Mouse (Mus musculus): ENCODE measurements around the gene Gm28308. TPM values are rescaled to one million over a fixed set of nuclear protein-coding genes. Genes with fewer than 3 reads are reported as not detected.

The Gm28308 gene
- polyA plus RNA-seq, 1 experiment from 2014 or later = not detected

DNA sequence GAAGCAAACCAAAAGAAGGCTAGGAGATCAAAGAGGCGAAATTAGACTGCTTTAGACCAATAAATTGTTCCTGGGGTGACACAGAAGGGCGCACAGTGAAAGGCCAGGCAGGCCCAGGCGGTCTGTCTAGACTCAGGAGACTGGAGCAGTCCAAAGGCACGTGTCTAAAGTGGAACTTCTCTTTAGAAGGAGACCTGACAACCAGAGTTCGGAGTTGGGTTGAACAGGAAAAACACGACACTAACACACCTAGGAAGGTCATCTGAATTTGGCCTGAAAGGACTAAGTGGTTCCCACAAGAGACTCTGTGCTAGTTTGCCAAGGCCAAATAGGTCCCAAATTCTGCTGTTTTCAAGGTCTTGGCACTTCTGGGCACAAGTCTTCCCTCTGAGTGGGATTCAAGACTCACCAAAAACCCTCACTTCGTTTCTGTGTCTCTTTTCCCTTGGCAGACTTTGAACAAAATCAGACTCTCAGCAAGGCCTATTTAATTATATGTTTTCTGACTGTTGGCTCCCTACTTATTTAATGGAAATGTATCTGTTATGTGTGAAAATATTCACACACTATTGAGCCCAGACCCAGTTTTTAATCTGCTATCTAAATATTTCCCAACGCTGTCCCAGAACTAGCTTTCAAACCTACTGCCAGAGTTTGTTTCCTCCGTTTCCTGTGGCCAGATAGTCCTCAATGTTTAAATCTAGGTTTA lies 6.2 kb upstream of the Gm28308 start:
- H3K36me3 ChIP-seq (replicated peaks) = no peaks in the 10 kb centered on the region
- no peak overlapping the region for H3K4me3 ChIP-seq
- no peak overlapping the region for H3K9ac ChIP-seq
- WGBS = 20% methylated on average over 9 of the region's 9 CpGs
- H3K27me3 ChIP-seq (replicated peaks) = peaks cover 98% of the 10 kb centered on the region
- no peaks in the 10 kb centered on the region for H3K9me3 ChIP-seq
- H3K27ac ChIP-seq = no peak overlapping the region
- peaks cover 17% of the 10 kb centered on the region for H3K4me1 ChIP-seq
- ATAC-seq (replicated peaks) = no peak
- H3K4me2 ChIP-seq = no peak overlapping the region

DNA sequence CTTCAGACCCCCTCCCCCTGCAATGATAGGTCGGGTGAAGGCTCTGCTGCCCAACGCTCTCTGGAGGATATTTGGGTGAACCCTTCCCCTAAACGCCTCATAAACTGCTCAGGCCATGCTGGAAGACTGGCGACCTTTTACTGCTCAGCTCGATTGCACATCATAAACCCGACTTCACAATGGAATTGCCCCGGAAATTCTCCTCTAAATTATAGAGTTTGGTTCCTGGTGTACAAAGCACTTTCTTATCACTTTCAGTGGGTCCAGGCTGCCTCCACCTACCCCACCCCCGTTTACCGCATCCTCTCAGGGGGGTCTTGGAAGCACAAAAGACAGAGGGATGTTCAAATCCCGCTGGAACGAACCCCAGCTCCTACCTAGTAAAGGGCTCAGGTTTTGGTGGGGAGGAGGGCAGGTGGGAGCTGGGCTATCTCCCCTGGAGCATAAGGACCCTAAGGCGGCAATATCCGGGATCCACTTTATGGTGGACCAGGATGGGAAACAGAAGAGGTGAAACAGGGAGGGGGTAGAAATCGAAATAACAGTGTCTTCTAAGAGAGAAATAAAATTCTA lies 5.6 kb upstream of the Gm28308 start:
- H3K4me3 ChIP-seq = no peak overlapping the region
- H3K27me3 ChIP-seq (replicated peaks) = peaks cover 98% of the 10 kb centered on the region
- no peak overlapping the region for H3K9ac ChIP-seq
- no peaks in the 10 kb centered on the region for H3K9me3 ChIP-seq
- ATAC-seq (replicated peaks) = no peak
- H3K4me1 ChIP-seq = peaks cover 17% of the 10 kb centered on the region
- no peak overlapping the region for H3K27ac ChIP-seq
- whole genome bisulfite sequencing = 7% methylated on average over 14 of the region's 14 CpGs
- H3K4me2 ChIP-seq = no peak overlapping the region
- H3K36me3 ChIP-seq (replicated peaks) = no peaks in the 10 kb centered on the region

DNA sequence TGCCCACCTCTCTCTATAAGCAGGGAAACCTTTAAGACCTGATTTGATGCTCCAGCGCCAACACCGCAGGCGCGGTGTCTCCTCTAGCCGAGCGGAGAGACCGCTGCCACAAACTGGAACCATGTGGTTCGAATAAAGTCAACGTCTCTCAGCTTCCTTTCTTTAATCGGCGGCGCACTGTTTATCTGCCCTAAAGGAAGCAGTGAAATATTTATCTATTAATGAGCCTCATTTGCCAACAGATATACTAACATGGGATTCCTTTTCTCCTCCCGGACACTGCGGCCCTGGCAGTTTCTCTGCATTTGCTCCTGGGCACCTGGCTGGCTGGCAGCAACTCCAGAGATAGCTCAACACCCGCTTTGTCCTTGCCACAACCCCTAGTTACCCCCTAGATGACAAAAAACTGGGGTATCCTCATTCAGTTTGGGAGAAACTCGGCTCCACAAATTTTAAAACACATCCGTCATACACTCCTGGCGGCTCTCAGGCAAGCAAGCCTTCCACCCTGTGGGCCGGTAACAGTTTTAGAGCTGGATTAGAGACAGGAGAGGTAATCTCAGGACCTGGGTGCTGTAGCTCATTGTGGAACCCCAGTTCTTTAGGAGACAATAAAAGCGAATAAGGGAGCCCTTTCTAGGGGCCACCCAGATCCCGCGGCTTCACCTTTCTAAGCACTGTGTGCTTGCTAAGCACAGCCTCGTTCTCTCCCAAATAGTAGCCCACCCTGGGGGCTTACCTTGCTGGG lies 4.9 kb upstream of the Gm28308 start:
- no peak overlapping the region for H3K9ac ChIP-seq
- H3K9me3 ChIP-seq = no peaks in the 10 kb centered on the region
- no peak overlapping the region for H3K27ac ChIP-seq
- no peak overlapping the region for H3K4me3 ChIP-seq
- H3K4me1 ChIP-seq = peaks cover 17% of the 10 kb centered on the region
- H3K4me2 ChIP-seq = no peak overlapping the region
- peaks cover 98% of the 10 kb centered on the region for H3K27me3 ChIP-seq (replicated peaks)
- WGBS = 5% methylated on average over 23 of the region's 23 CpGs
- no peaks in the 10 kb centered on the region for H3K36me3 ChIP-seq (replicated peaks)
- no peak for ATAC-seq (replicated peaks)

DNA sequence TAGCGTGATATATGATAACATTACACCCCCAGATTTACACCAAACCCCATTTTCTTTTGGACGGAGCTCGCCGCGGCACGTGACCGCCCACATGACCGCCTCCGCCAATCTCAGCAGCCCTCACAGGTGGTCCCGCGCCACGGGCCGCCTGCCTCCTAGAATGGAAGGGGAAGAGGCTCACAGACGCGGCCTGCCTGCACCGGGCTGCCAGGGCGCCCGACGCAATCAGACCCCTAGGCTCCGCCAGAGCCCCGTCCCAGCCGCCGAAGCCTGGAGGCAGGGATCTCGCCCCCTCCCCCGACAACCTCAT lies 4.3 kb upstream of the Gm28308 start:
- Histone ChIP-seq H3K9ac (no peak overlapping the region), H3K36me3 (replicated peaks) (no peaks in the 10 kb centered on the region), H3K4me2 (peak overlapping the region; percentile 3; the same call in 1 of the 2 replicates), H3K27ac (no peak overlapping the region), H3K9me3 (no peaks in the 10 kb centered on the region), H3K4me1 (peaks cover 17% of the 10 kb centered on the region), H3K27me3 (replicated peaks) (peaks cover 98% of the 10 kb centered on the region), H3K4me3 (0 out of 2 replicates have a peak overlapping the region, but pooled peaks have one; percentile 1)
- ATAC-seq (replicated peaks) = no peak
- under 1% methylated on average over 25 of the region's 25 CpGs for WGBS

DNA sequence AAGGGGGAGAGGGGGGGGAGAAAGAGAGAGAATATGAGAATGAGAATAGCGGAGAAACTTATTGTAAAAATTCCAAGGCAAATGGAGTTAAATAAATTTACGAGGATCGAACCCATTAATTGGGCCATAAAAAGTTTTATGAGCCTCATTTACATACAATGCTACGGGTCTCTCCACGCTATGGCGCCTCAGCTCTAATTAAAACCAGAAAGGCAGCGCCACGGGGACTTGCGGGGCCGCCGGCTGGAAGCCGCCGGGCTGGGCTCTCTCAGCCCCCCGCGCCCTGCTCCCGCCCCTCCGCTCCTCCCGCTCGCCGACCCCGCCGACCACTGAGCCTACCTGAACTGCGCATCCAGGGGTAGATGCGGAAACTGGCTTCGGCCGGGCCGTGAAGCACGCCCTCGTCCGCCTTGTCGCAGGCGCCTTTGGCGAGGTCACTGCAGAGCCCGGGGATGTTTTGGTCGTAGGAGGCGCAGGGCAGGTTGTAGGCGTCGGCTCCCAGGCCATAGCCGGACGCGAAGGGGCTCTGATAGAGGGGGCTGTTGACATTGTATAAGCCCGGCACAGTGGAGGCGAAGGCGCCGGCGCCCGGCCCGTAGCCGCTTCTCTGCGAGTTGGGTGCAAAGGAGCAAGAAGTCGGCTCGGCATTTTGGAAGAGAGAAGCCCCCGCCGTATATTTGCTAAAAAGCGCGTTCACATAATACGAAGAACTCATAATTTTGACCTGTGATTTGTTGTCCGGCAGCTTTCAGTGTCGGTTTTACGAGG lies 3.7 kb upstream of the Gm28308 start:
- no peak overlapping the region for H3K27ac ChIP-seq
- H3K27me3 ChIP-seq (replicated peaks) = peaks cover 98% of the 10 kb centered on the region
- H3K36me3 ChIP-seq (replicated peaks) = no peaks in the 10 kb centered on the region
- H3K9me3 ChIP-seq = no peaks in the 10 kb centered on the region
- 0 out of 2 replicates have a peak overlapping the region, but pooled peaks have one; percentile 1 for H3K4me3 ChIP-seq
- ATAC-seq (replicated peaks) = no peak
- 3% methylated on average over 60 of the region's 60 CpGs for WGBS
- H3K4me1 ChIP-seq = peaks cover 17% of the 10 kb centered on the region
- no peak overlapping the region for H3K9ac ChIP-seq
- H3K4me2 ChIP-seq = peak overlapping the region; percentile 3; the same call in 1 of the 2 replicates

DNA sequence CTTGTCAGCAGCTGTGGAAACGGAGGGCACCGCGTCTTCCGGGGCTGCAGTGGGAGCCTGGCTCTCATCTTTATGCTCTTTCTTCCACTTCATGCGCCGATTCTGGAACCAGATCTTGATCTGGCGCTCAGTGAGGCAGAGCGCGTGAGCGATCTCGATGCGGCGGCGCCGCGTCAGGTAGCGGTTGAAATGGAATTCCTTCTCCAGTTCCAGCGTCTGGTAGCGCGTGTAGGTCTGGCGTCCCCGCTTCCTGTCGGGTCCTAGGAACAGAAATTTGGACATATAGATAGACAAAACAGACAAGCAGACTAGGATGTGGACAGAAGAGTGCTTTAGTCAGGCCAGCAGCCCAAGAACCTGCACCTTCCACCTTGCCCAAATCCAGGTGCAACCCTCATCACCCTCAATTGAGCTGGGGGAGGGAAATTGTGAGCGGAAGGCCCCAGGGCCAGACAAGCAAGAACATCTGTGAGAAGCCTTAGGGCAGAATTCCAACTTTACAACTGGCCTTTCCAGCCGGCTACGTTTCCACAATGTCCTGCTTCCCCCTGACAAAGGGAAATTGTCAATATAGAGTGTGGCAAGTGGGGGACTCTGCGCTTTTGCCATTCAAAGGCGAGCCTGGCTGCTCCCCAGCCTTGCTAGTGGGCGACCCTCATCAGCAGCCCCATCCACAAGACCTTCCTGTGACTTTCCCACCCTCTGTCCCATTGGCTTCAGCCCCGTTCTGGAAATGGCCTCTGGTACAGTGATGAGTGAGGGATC lies 2.8 kb upstream of the Gm28308 start:
- Histone ChIP-seq H3K4me1 (peaks cover 16% of the 10 kb centered on the region), H3K27ac (no peak overlapping the region), H3K27me3 (replicated peaks) (peaks cover 98% of the 10 kb centered on the region), H3K4me2 (no peak overlapping the region), H3K9ac (no peak overlapping the region), H3K4me3 (no peak overlapping the region), H3K9me3 (no peaks in the 10 kb centered on the region), H3K36me3 (replicated peaks) (no peaks in the 10 kb centered on the region)
- WGBS = 2% methylated on average over 30 of the region's 30 CpGs
- no peak for ATAC-seq (replicated peaks)

DNA sequence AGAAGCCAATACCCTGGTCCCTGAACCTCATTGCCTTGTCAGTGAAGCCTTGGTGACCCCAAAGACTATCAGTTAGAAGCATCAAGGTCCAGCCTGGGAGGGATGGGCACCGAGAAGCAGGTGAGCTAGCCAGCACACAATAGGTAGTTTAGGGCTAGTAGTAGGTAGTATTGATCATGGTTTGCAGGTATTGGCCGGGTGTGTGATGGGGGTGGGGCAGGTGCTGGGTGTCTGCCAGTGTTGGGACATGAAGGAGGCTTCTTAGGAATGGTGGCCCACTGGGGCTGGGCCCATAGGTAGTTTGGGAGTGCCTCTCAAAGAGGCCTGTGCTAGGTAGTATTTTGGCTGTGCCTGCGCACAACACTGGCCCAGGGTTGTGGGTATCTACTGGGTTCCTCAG lies 1.9 kb upstream of the Gm28308 start:
- no peak overlapping the region for H3K27ac ChIP-seq
- 14% methylated on average over 3 of the region's 3 CpGs for WGBS
- peaks cover 16% of the 10 kb centered on the region for H3K4me1 ChIP-seq

DNA sequence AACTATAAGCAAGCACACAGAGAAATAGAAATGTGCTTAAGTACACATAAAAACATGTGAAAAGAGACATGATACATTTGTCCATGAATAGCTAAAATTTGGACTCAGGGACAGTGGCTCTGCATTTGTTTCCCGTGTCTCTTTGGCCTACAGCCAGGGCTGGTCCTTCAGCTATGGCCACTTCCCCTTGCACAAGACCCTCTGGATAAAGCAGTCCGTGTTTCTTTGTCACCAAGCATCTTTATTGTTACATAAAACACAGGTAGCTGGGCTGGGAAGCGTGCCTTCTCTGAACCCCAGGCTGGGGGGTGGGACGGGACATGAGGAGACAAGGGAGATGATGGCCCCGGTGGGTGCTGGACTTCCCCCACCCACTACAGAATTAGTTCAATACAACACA lies 1.1 kb upstream of the Gm28308 start:
- Histone ChIP-seq H3K9me3 (no peaks in the 10 kb centered on the region), H3K27ac (no peak overlapping the region), H3K4me1 (peaks cover 16% of the 10 kb centered on the region), H3K9ac (no peak overlapping the region), H3K27me3 (replicated peaks) (peaks cover 97% of the 10 kb centered on the region), H3K36me3 (replicated peaks) (no peaks in the 10 kb centered on the region), H3K4me2 (no peak overlapping the region), H3K4me3 (no peak overlapping the region)
- ATAC-seq (replicated peaks) = no peak
- WGBS = 12% methylated on average over 5 of the region's 5 CpGs

More for the DNA sequence above, 1.9 kb upstream of the Gm28308 start:
- no peak for ATAC-seq (replicated peaks)
- Histone ChIP-seq H3K36me3 (replicated peaks) (no peaks in the 10 kb centered on the region), H3K9me3 (no peaks in the 10 kb centered on the region), H3K27me3 (replicated peaks) (peaks cover 97% of the 10 kb centered on the region), H3K4me2 (no peak overlapping the region), H3K4me3 (no peak overlapping the region), H3K9ac (no peak overlapping the region)

DNA sequence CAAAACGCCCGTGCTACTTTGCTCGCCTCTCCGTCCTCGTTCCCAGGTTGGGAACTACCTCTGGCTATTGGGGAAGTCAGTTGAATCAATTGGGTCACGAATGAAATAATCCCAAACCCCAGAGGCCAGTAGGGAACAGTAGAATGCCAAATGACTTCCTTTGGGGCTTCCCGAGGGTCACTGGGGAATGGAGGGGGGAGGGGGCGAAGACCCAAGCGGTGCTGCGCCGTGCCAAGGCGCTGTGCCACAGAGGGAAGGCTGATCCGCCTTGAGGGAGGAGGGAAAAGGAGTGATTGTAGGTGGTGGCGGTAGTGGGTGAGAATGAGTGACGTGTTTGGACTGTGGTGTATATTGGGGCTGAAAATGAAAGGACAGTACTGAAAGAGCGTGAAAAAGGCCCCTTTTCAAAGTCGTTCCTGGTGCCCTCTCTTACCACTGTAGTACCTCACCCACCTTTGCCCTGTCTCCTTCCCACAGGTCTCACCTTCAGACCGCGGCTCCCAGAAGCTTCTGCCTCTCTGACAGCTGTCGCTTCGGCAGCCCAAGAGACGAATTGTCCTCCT lies 502 bp downstream of the Gm28308 start:
- WGBS = under 1% methylated on average over 22 of the region's 22 CpGs
- H3K36me3 ChIP-seq (replicated peaks) = no peaks in the 10 kb centered on the region
- ATAC-seq (replicated peaks) = no peak
- no peak overlapping the region for H3K4me3 ChIP-seq
- H3K9ac ChIP-seq = no peak overlapping the region
- peaks cover 97% of the 10 kb centered on the region for H3K27me3 ChIP-seq (replicated peaks)
- H3K9me3 ChIP-seq = no peaks in the 10 kb centered on the region
- no peak overlapping the region for H3K27ac ChIP-seq
- H3K4me1 ChIP-seq = peaks cover 16% of the 10 kb centered on the region
- H3K4me2 ChIP-seq = no peak overlapping the region

DNA sequence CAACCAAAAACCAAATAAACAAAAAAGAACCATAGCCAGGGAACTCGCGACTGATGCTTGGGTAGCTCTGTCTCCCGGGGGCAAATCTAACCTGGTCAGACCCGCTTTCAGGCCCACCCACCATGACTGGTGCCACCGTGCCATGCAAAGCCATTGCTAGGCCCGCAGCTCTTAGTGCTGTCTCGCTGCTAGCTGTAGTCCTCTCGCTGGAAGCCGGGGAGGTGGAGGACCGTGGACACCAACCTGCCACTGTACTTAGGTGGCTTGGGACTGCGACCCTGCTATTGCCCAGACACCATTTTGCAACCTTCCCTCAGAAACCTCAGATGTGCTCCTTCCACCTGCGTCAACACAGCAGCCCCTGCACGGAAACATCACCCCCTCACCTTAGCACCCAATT lies 1.2 kb downstream of the Gm28308 start:
- Histone ChIP-seq H3K4me3 (no peak overlapping the region), H3K27me3 (replicated peaks) (peaks cover 98% of the 10 kb centered on the region), H3K4me1 (peaks cover 9% of the 10 kb centered on the region), H3K4me2 (no peak overlapping the region), H3K36me3 (replicated peaks) (no peaks in the 10 kb centered on the region), H3K9me3 (no peaks in the 10 kb centered on the region), H3K9ac (no peak overlapping the region), H3K27ac (no peak overlapping the region)
- 7% methylated on average over 13 of the region's 13 CpGs for WGBS
- no peak for ATAC-seq (replicated peaks)

DNA sequence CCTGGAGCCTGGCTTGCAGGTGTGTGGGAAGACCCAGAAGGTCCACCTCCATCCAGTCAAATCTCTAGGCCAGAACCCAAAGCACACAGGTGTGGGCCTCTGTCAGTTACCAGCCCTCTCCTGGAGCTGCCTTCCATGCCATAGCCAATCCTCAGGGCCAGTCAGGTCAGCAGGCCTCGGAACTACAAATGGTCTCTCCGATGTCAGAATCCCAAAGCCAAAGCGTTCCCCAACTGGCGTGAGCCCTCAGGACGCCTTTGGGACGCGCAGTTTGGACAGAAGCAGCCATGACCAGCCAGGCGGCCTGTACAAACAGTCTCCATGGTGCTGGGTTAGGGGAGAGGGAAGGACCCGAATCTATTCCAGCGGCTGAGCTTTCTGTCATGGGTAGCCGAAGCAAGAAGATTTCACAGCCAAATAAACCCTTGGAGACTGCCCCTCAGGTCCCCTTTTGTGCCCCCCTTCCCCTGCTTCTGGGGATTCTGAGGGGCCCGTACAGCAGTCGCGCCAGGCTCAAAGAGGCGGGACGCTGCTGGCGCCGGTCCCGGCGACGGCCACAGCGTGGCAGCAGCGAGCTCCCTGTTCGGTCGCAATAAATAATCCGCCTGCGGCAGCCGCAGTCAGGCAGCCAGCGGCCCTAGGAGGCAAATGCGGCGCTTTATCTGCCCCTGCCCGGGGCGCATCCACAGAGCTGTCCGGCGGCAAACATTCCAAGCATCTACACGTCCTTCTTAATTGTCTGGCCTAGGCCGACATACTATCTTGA lies 1.8 kb downstream of the Gm28308 start:
- H3K27ac ChIP-seq = no peak overlapping the region
- no peaks in the 10 kb centered on the region for H3K9me3 ChIP-seq
- H3K4me3 ChIP-seq = no peak overlapping the region
- ATAC-seq (replicated peaks) = 0 out of 2 replicates have a peak, but pooled peaks have one; percentile 33
- peaks cover 6% of the 10 kb centered on the region; the same call in 1 of the 2 replicates for H3K4me1 ChIP-seq
- WGBS = under 1% methylated on average over 37 of the region's 37 CpGs
- H3K9ac ChIP-seq = no peak overlapping the region
- peaks cover 98% of the 10 kb centered on the region for H3K27me3 ChIP-seq (replicated peaks)
- no peaks in the 10 kb centered on the region for H3K36me3 ChIP-seq (replicated peaks)
- H3K4me2 ChIP-seq = no peak overlapping the region
